Mouse (Mus musculus): Measurements from ENCODE around the gene Atg16l2.

DNA sequence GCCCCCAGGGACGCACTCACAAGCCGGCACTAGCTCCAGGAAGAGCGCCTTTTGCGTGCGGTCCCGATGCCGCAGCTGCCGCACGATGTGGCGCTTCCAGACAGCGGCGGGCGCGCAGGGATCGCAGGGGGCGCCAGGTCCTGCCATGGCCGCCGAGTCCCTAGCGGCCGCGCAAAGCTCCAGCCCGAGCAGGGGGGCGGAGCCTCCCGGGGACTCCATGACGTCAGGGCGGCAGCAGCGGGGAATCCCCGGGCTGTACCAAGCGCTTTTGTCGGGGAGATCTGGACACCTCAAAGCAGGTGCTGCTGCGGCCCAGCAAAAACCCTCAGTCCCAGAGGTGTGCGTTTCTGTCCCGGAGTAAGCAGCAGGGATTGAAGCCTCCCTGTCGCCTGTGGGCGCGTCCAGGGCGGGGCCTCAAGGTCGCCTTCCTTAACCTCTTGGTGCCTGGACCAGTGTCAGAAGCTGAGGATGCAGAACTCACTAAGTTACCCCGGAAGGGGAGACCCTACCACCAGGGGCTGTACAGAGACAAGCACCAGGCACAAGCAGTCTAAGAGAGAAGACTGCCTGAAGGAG, at the start of gene Atg16l2:
- TF ChIP-seq CTCF (IDR thresholded peaks at IDR 0.05; ENCODE audit: low read depth, low read length) (no peak), TAL1 (conservative IDR thresholded peaks at IDR 0.05; ENCODE audit: low read depth, low read length) (no peak), POLR2AphosphoS5 (IDR thresholded peaks at IDR 0.05; ENCODE audit: insufficient replicate concordance, low read depth, low read length) (no peak), GATA1 (IDR thresholded peaks at IDR 0.05; ENCODE audit: borderline replicate concordance, low read length) (no peak), GATA2 (IDR thresholded peaks at IDR 0.05; ENCODE audit: borderline replicate concordance, low read depth, low read length) (no peak)

All from G1E (cell line).